Mouse (Mus musculus) retina, adult 2 months (tissue): ENCODE data around the gene Ptpn6.

Experiments
- DNase-seq: peaks from one replicate; pipeline ENCODE4 v3.0.0-alpha.2; 2012; ENCODE audit warnings: low read depth, low spot score

Gene Ptpn6

DNA sequence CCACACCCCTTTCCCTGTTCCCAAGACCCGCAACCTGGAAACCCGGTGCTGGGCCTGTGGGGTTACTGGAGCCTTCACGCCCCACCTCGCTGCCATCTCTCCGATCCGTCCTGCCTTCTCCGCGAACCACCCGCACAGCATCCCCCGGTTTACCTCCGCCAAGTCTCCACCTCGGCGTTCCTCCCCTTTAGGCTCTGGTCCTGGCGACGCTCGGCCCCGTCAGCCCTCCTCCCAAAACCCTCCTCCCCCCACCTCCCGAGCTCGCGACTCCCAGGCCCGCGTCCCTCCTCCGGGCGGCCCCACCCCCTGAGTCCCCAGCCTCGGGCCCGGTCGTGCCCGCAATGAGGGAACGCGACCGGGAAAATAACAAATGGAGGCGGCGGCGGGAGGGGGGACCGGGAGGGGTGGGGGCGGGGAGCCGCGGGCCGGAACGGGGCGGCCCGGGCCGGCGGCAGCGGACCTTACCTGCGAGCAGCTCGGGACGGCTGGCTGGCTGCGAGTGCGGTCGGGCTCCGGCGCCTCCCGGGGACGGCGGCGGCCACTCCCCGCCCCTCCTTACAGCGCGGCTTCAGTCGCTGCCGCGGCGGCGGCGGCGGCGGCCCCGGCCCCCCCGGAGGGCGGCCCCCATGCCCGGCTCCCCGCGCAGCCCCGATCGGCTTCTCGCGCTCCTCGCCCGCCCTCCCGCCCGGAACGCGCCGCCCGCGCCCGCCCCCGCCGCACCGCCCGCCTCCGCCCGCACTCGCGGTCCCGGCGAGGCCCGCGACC is 17.5 kb upstream of the Ptpn6 start, which contains the start of the genes Gm45234 and Atn1:
Gene Gm45234, minus strand, starts transcription at position 191 of the 765 bp plus-strand sequence.
Gene Atn1, minus strand, starts transcription at position 694 of the 765 bp plus-strand sequence.
- no peak for DNase-seq

DNA sequence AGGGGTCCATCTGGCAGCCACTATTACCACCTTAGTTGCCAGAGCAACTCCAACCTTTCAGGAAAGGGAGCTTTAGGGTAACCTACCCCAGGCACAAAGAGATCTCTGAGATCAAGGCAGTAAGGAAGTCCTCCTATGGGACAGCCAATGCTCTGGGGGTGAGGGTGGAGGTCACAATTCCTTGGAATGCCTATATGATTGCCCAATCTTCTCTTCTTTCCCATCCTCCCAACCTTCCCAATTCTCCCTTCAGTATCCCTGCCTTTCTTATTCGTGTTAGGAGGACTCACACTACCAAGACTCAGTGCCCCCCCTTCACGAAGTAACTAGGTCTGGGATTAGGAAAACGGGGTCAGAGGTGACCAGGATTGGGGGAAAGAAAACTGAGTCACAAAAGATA is 16.8 kb upstream of the Ptpn6 start:
- no peak for DNase-seq

DNA sequence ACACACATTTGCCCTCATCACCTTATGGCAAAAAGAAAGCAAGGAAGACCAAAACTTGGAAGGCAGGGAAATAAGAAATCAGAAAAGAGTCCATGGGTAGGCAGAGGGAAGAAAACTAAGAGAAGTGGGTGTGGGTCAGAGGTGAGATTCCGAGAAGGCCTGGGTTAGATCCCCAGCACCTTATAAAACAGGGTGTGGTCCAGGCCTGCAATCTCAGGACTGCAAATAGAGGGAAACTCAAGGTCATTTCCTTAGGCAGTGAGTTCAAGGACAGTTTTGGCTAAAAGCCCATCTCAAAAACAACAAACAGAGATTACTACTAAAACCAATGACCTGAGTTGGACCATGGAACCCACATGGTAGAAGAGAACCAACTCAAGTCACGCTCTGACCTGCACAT is 15.3 kb upstream of the Ptpn6 start:
- DNase-seq, result no peak

DNA sequence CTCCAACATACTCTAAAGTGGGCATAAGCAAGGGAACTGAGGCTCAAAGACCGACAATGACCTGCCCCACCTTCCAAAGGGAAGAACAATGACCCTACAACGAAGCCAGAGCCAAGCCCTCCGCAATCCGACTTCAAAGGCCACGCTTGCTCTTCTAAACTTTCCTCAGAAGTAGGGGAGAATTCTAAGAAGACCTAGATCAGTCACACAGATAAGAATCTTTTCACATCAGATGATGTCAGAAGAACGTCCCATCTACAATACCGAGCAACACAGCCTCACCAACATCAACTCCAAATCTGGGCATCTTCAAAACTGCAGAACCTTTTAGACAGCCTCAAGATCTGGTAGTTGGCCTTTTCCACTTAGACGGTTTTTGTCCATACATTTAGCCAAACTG is 11.9 kb upstream of the Ptpn6 start:
- no peak for DNase-seq

DNA sequence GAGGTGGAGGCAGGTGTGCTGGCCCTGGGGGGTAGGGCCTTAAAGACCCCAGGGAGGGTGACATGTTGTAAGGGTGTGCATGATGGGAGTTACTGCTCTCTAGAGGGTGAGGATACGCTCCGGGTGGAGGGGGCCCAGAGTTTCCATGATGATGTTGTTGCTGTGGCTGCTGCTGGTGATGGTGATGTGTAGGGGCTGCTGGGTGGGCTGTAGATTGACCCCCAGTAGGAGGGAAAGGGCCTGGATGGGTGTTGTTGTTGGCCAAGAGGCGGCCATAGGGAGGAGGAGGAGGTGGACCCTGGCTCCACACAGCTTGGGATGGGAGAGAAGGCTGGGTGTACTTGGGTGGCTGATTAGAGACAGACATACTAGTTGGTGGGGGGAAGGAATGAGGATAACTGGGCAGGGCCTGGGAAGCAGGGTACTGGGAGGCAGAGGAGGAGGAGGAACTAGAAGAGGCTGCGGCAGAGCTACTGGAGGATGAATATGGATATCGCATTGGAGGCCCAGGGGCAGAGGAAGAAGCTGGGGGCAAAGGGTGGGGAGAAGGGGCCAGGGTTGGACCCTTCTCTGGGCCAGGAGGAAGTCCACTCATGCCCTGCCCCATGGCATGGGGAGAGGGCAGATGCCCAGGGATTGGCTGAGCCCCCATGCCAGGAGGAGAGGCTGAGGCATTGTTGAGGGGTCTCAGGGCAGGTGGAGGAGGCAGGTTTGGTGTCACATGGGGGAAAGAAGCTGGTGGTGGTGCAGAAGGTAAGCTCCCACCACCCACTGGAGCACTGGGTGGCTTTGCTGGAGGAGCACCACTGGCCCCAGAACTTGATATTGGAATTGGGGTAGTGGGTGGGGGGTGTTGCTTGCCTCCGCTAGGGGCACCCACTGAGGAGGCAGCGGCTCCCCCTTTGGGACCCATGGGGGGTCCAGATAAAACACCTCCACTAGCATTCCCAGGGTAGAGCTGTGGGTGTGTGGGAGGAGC is 8.4 kb upstream of the Ptpn6 start:
- DNase-seq, result no peak

DNA sequence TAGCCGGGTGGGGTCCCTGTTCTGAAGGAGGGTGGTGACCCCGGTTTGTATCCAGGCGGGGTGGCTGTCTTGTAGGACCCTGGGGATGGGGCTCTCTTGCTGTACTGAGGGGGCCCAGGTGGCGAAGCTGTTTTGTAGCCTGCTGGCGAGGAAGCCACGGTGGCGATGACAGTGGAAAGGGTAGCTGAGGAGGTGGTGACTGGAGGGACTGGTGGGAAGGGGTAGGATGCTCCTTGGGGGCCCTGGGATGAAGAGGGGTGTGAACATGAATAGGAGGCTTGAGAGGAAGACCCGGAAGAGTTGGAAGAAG is 7.7 kb upstream of the Ptpn6 start:
- DNase-seq, result no peak

DNA sequence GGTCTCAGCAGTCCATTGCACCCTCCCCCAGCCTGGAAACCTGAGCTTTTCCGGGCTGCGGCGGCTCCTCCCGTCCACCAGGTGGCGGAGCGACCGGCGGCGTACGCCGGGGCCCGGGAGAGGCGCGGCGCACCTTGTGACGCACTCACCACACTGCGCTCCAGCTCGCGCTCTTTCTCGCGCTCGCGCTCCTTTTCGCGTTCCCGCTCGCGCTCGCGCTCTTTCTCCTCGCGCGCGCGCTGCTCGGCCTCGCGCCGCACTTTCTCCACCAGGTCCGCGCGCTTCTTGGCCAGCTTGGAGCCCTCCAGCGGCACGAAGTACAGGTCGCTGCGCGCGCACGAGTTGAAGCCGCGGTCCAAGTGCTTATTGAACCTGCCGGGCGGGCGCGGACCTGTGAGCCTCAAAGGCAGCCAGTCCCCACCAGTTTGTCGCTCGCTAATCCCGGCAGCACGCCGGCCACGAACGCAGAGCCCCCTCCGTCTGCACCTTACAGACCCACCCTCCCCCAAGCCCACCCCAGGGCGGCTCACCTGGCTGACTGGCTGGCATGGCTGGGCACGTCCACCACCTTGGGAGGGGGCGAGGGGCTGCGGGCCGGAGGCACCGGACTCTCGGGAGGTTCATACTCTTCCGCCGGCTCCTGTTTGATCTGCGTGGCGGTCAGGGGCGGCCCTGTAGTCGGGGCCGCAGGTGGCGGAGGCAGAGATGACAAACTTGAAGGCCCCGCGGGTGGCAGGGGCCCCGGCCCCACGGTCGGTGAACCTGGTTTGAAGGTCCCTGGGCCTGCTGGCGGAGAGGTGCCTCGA is 7.2 kb upstream of the Ptpn6 start:
- DNase-seq, result peak; percentile 90

DNA sequence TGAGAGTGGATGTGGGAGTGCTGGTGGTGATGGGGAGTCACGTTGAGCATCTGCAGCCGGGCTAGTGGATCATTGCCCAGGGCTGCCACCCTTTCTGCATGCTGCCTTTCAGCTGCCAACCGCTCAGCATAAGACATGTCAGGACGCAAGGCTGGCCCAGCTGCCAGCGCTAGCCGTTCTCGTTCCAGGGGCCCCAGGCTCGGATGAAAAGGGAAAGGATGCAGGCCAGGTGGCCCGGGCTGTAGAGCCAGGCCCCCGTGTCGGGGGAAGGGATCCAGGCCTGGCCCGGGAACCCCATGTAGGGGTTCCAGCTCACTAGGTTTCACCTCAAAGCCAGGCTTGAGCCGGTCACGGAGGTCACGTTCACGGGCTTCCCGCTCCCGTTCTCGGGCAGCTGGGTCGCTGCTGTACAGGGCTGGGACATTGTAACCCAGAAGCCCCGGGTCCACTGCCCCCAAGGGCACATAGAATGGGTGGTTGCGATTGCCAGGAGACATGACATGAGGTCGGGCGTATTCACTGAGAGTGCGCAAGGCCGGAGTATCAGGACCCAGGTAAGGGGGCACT is 6.3 kb upstream of the Ptpn6 start:
- DNase-seq, result no peak

DNA sequence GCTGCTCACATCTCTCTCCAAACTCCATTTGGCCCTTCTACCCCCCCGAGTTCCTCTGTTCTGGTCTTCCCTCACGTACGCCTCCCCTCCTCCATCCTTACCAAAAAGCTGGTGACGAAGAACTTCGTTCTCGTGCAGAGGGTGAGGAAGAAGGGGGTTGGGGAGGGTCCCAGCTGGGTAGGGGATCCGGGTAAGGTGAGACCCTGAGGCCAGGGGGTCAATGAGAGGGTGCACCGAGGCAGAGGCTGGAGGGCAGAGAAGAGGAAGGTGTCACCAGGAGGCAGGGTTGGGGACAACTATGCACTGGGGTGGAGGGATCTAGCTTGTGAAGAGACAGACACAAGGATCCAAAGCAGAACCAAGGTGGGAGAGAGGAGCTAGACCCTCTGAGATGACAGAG is 5.1 kb upstream of the Ptpn6 start:
- DNase-seq, result no peak

DNA sequence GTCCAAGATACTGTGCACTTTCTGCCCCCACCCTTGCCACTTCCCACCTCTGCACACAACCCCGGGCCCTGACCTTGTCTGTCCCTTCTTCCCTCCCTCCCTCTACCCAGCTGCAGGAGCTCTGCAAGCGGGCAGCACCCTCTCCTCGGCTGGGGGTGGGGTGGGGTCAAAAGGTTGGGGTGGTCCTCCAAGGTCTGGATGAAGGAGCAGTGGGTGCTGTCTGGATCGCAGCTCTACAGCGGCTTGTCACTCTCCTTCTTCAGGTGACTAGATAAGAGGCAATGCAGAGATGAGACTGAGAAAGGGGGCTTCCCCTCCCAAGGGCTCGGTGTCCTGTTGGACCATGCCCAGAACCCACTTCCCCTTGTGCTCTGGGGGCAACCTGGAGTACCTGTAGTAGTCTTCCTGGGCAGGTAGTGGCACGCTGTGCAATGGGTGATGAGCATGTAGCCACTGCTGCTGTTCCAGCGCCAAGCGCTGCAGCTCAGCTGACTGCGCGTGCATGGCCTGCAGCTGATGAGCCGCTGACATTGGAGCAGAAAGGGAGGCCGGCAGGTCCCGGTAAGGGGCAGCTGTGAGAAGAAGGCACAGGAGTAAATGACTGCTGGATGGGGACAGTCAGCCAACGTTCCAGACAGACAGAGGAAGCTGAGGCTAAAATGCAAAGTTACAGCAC is 4.5 kb upstream of the Ptpn6 start:
- no peak for DNase-seq

DNA sequence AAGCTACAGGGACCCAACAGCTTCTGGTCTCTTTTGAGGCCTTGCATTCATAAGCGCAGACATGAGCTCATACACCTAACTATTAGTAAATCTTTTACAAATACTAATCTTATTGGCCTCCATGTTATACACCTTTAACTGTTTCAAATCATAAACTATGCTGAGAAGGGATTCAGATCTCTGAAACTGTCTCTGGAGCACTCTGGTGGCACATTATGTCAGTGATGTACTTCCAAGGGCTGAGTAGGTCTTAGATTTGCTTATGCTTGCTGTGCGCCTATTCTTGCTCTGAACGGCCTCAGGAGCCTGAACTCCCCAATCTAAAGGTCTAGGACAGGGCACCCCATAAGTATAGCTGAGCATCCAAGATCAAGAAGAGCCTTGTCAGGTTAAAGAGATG is 3.3 kb upstream of the Ptpn6 start:
- no peak for DNase-seq

DNA sequence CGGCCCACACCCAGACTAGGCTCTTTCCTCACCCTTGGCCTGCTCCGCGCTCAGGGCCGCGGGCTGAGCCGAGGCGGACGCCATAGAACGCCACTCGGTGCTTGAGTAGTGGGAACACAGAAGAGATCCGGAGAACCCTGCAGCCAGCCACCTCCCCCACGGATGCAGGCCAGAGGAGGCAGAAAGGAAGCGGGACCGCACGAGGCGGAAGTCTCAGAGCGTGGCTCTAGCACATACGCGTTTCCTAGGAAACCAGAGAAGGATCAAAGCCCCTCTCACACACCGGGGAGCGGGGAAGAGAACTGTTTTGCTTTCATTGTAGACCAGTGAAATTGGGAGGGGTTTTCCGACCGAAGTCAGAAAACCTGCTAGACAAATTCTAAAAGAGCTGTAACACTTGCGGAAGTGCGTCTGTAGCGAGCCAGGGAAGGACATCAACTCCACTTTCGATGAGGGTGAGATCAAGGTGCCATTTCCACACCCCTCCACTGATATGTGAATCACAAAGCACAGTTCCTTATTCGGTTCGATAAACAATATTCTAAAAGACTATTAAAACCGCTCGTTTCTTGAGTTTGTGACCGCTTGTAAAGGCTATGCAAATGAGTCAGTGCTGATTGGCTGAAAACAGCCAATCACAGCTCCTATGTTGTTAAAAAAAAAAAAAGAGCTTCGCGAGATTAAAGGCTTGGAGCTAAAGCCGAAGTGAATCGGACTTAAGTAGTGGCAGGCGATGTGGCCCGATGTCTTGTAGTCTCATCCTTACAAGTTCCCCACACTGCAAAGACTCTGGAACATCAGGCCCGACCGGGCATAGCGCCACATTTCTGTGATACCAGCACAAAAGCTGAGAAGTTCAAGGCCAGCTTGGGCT is 2.6 kb upstream of the Ptpn6 start, which contains the start of gene Grcc10:
Gene Grcc10, minus strand, starts transcription at position 487 of the 874 bp plus-strand sequence.
- DNase-seq, result peak; percentile 87

DNA sequence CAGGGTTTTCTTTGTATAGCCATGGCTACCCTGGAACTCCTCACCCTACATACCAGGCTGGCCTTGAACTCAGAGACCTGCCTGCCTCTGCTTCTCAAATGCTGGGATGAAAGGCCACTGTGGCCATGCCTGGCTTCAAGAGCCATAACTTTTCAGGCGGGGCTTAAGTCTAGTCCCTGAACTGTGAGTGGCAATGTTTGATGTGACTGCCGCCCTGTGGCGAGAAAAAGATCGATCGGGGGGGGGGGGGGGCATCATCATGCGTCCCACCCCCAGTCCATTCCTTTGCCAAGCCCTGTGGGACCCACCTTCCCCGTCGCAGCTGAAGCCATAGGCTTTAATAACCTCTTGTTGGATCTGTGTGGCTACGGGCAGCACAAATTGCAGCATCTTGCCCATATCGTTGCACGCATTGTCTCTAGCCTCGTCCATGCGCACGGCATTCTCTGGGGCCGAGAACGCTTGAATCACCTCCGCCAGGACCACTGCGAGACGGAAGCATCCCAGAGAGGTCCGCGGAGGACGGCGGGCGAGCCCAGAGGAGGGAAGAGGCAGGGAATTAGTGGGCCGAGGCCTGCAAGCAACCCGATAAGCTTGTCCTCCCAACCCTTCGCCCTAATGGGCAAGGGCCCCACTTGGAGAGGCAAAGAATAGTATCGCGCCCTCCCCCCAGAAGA is 1.8 kb upstream of the Ptpn6 start:
- DNase-seq, result no peak

DNA sequence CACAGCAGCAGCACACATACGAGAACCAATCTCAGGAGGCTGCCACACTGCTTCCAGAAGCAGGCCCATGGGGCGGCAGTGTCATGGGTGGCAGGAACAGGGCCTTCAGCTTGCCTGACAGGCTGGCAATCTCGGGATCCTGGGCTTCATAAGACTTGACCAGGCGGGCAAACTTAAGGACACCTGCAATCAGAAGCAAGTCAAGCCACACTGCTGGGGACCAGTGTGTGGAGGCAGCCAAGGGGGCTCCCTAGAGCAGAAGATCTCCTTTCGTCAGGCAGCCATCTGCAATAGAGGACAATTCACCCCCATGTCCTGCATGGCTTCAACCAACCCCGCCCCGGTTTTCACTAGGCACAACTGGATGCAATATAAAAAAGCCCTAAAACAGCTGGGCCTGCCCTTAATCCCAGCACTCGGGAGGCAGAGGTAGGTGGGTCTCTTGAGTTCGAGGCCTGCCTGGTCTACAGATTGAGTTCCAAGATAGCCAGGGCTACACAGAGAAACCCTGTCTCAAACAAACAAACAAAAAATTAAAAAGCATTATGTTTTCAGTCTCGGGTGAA is 800 bp upstream of the Ptpn6 start:
- no peak for DNase-seq

DNA sequence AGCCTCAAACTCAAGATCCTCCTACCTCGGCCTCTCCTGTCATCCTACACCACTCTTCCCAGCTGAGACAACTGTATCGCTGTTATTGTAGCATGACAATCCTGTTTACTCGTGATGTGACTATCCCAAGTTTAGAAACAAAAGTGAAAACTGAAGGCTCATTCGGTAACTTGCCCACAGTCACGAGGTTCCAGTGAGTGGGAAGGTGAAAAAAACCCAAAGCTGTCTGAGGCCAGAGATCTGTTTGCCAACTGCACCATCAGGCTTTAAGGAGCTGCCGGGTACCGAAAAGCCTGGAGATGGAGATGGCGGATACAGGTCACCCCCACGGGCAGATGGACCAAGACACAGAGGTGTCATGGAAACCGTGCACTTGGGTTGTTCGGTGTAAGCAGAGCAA is 1.5 kb downstream of the Ptpn6 start:
- DNase-seq, result no peak

DNA sequence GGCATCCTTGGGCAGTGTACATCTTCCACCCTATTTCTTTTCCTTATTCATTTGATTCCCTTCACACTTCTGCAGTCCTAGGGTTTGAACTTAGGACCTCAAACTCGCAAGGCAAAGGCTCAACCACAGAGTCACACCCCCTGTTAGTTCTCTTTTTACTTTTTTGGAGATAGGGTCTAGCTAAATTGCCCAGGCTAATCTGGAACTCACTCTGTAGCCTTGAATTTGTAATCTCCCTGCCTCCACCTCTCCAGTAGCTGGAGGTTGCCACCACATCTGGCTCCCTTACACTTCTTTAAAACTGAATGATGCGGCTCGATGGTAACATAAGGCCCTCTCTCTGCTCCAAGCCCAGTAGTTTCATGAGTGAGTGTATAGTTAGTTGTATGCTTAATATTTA is 4.1 kb downstream of the Ptpn6 start:
- no peak for DNase-seq

DNA sequence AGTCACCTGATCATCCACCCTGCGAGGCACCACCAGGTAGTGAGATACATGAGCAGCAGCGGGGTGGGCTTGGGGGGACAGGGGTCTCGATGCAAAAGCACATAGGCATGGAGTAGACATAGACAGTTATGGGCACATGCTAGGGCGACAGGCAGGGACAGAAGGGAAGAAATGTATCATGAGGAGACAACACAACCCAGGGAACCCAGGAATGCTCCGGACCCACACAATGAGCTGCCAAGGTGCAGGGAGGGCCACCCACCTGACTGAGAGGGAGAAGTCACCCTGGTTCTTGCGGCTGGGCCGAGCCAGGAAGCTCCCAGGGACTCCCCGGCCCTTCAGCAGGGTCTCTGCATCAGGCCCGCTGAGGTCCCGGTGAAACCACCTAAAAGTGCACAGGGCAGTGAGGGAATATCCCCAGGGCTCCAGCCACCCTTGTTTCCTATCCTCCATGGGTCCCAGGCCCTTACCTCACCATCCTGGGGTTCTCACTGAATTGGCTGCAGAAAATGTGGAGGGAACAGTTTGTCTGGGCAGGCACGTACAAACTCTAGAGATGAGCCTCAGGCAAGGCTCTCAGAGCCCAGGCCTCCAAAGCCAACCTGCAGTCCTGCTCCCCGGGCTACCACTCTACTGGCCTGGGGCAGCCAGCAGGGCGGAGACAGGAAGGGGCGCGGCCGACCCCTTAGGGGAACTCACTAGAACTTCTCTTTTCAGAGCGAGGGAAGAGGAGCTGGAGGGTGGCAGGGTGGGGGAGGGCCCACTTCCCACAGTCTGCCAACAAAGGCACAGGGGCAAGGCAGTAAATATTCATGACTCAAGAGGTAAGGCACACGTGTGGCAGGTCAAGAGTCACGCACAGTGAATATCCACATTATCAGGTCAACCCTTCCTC is 5.8 kb downstream of the Ptpn6 start:
- DNase-seq, result no peak

DNA sequence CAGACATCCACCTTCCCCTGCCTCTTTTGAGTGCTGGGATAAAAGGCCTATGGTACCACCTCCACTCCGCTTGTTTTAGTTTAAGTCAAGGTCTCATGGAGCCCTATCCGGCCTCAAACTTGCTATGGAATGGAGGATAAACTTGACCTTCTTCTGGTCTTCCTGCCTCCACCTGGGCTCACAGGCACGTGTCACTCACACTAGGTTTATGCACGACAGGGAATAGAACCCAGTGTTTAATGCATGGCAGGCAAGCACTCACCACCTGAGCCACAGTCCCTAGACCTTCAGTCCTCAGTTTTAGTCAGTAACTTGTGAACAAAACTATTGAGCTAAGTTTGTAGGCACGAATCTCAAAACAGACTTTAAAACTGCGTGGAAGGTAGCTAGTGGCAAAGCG is 7.5 kb downstream of the Ptpn6 start:
- DNase-seq, result no peak
